Mouse (Mus musculus): ENCODE measurements around the gene Tead3.
"Not testable (repeated sequence)": the region's sequence is repeated elsewhere in the genome, so short reads cannot be mapped to it uniquely, and the experiment has no call there.

Tead3 gene

GRCm38 (mm10) chr17:28331241-28332112 is 19.1 kb downstream of the Tead3 start:
- peak; percentile 51 for DNase-seq (ENCODE audit: low read depth, low spot score)

GRCm38 (mm10) chr17:28330590-28330989 is 20.0 kb downstream of the Tead3 start:
- not testable (repeated sequence) for DNase-seq (ENCODE audit: low read depth, low spot score)

- no peak for DNase-seq (ENCODE audit: low read depth, low spot score)
Observed at GRCm38 (mm10) chr17:28330232-28330546, 20.4 kb downstream of the Tead3 start.

GRCm38 (mm10) chr17:28329503-28330231 is 20.9 kb downstream of the Tead3 start:
- DNase-seq (ENCODE audit: low read depth, low spot score) = peak; percentile 49

GRCm38 (mm10) chr17:28328946-28329345 is 21.7 kb downstream of the Tead3 start:
- no peak for DNase-seq (ENCODE audit: low read depth, low spot score)

- peak; percentile 95 for DNase-seq (ENCODE audit: low read depth, low spot score)
Observed at GRCm38 (mm10) chr17:28328366-28328928, 22.2 kb downstream of the Tead3 start, which contains the start of gene Rpl10a. Rpl10a (plus strand) TSS chr17:28328471.

GRCm38 (mm10) chr17:28327673-28328325 is 22.8 kb downstream of the Tead3 start:
- DNase-seq (ENCODE audit: low read depth, low spot score) = peak; percentile 76

- no peak for DNase-seq (ENCODE audit: low read depth, low spot score)
Observed at GRCm38 (mm10) chr17:28326951-28327350, 23.7 kb downstream of the Tead3 start.

- DNase-seq (ENCODE audit: low read depth, low spot score) = no peak
Observed at GRCm38 (mm10) chr17:28325751-28326150, 24.9 kb downstream of the Tead3 start.

- not testable (repeated sequence) for DNase-seq (ENCODE audit: low read depth, low spot score)
Observed at GRCm38 (mm10) chr17:28324416-28324815, 26.2 kb downstream of the Tead3 start.

- DNase-seq (ENCODE audit: low read depth, low spot score) = no peak
Observed at GRCm38 (mm10) chr17:28323786-28324185, 26.8 kb downstream of the Tead3 start.

GRCm38 (mm10) chr17:28321700-28322099 is 28.9 kb downstream of the Tead3 start:
- no peak for DNase-seq (ENCODE audit: low read depth, low spot score)

- DNase-seq (ENCODE audit: low read depth, low spot score) = no peak
Observed at GRCm38 (mm10) chr17:28317725-28318124, 32.9 kb downstream of the Tead3 start.

- DNase-seq (ENCODE audit: low read depth, low spot score) = no peak
Observed at GRCm38 (mm10) chr17:28317091-28317490, 33.5 kb downstream of the Tead3 start.

- DNase-seq (ENCODE audit: low read depth, low spot score) = no peak
Observed at GRCm38 (mm10) chr17:28316476-28316875, 34.1 kb downstream of the Tead3 start.

- no peak for DNase-seq (ENCODE audit: low read depth, low spot score)
Observed at GRCm38 (mm10) chr17:28315611-28316160, 34.9 kb downstream of the Tead3 start.

- peak; percentile 59 for DNase-seq (ENCODE audit: low read depth, low spot score)
Observed at GRCm38 (mm10) chr17:28313880-28314225, 36.8 kb downstream of the Tead3 start.

GRCm38 (mm10) chr17:28313212-28313879 is 37.3 kb downstream of the Tead3 start, which contains the start of gene Fance:
Fance (plus strand) TSS chr17:28313519.
- DNase-seq (ENCODE audit: low read depth, low spot score) = peak; percentile 100

- DNase-seq (ENCODE audit: low read depth, low spot score) = peak; percentile 71
Observed at GRCm38 (mm10) chr17:28312232-28313211, 38.1 kb downstream of the Tead3 start.
